Mouse (Mus musculus) heart, postnatal 4 days (tissue): ENCODE data around the gene Jph2. TPM values are rescaled to one million over a fixed set of nuclear protein-coding genes. Genes with fewer than 3 reads are reported as not detected.

Experiments used
- DNase-seq: peaks from one replicate; pipeline ENCODE4 v3.0.0; 2021
- total RNA-seq, 2 experiments: library from RNA; stranded (reverse); gene quantifications; 2 replicates each; pipeline ENCODE4 v1.2.3; 2021

The Jph2 gene
- total RNA-seq, 2 experiments from 2014 or later = 366 to 416 TPM

- DNase-seq = no peak
Measured at GRCm38 (mm10) chr2:163303037-163303436, 94.8 kb downstream of the Jph2 start.

DNA sequence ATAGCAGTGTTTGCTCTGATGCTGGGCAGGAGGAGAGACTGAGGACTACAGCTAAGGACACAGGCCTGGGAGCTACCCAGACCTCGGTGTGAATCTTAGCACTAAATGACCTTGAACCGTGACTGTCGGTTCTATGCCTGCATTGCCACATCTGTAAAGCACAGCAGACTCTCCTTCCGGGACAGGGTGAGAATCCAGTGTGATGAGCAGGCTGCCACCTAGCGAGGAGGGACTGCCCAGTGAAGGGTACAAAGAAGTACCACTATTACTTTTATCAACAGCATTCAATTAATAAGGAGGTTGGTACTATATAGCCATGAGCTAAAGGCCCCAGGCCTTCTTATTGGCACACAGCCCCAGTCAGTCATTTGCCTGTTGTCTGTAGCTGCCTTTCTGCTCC lies 96.2 kb downstream of the Jph2 start:
- no peak for DNase-seq

GRCm38 (mm10) chr2:163300069-163301060 lies 97.4 kb downstream of the Jph2 start:
- DNase-seq = peak; percentile 20

- DNase-seq = no peak
Measured at GRCm38 (mm10) chr2:163296999-163297630, 100.7 kb downstream of the Jph2 start.

DNA sequence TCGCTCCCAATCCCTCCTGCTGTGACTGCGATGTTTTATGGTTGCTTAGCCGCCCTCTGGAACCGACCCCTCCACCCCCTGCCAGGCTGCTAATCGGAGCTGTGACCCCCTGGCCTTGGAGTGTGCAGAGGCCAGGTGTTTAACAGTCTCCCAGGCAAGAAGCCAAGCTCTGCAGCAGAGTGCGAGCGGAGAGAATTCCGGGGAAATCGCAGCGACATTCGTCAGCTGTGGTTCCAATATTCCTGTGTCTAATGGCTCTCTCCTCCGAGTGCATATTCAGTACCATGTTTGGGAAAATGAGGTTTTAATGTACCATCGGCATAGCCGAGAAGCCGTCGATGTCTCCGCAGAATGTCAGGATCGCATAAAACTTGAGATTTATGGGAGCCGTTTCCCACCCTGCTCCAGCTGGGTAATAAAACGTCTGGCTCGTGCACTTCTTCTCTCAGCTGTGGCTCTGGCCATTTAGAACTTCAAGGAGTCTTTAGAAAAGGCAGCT lies 108.9 kb downstream of the Jph2 start:
- DNase-seq = peak; percentile 66

Other genes with a start within 250 kb of the Jph2 start
- 1 to 10 TPM; 4.1 to 5.6 TPM for gene Tox2, start 194.9 kb downstream of the Jph2 start, total RNA-seq
- 10 to 100 TPM; 21.6 to 24.2 TPM for gene Oser1, start 26.7 kb upstream of the Jph2 start, total RNA-seq
- not detected for gene Gdap1l1, start 40.5 kb upstream of the Jph2 start, total RNA-seq
- 10 to 100 TPM; 27.8 to 28.1 TPM for gene Fitm2, start 74.6 kb upstream of the Jph2 start, total RNA-seq
- not detected for gene R3hdml, start 94.3 kb upstream of the Jph2 start, total RNA-seq
- not detected for gene Hnf4a, start 108.8 kb upstream of the Jph2 start, total RNA-seq
- 10 to 100 TPM; 13.1 to 14.0 TPM for gene Ttpal, start 204.3 kb upstream of the Jph2 start, total RNA-seq
- 100 to 1,000 TPM; 239 to 253 TPM for gene Serinc3, start 247.1 kb upstream of the Jph2 start, total RNA-seq